Mouse (Mus musculus) testis, adult 2 months (tissue): ENCODE measurements around the gene Bmpr1a. TPM values are rescaled to one million over a fixed set of nuclear protein-coding genes. Genes with fewer than 3 reads are reported as not detected.

Experiments
- H3K27ac ChIP-seq: fragments of 200-500 bp; 2 replicates; pipeline ENCODE4 v1.5.1; 2012; ENCODE audit warnings: low read depth, low read length; ENCODE audit not compliant: control insufficient read depth, insufficient read depth
- H3K27me3 ChIP-seq: fragments of 200-500 bp; 2 replicates; pipeline ENCODE4 v1.6.1; 2012; ENCODE audit warnings: mild to moderate bottlenecking, low read length, moderate library complexity; ENCODE audit not compliant: control insufficient read depth, insufficient read depth
- H3K36me3 ChIP-seq: fragments of 200-500 bp; 2 replicates; pipeline ENCODE4 v1.6.1; 2012; ENCODE audit warnings: mild to moderate bottlenecking, low read length; ENCODE audit not compliant: control insufficient read depth, insufficient read depth
- H3K4me1 ChIP-seq: fragments of 200-500 bp; 2 replicates; pipeline ENCODE4 v1.6.1; 2012; ENCODE audit warnings: low read length; ENCODE audit not compliant: control insufficient read depth, insufficient read depth
- H3K4me3 ChIP-seq: fragments of 200-500 bp; 2 replicates; pipeline ENCODE4 v1.5.1; 2012; ENCODE audit warnings: low read depth, mild to moderate bottlenecking, low read length, moderate library complexity, mixed read lengths; ENCODE audit not compliant: control insufficient read depth
- CTCF ChIP-seq: fragments of 200-500 bp; IDR thresholded peaks from 2 replicates; pipeline ENCODE4 v1.5.1; 2012; ENCODE audit warnings: low read depth, mild to moderate bottlenecking, inconsistent platforms, low read length, moderate library complexity; ENCODE audit not compliant: control insufficient read depth, insufficient read depth, insufficient replicate concordance
- POLR2A ChIP-seq: fragments of 200-500 bp; IDR thresholded peaks from 2 replicates; pipeline ENCODE4 v1.6.1; 2012; ENCODE audit warnings: low read depth, mild to moderate bottlenecking, inconsistent platforms, low read length, moderate library complexity; ENCODE audit not compliant: control insufficient read depth
- polyA plus RNA-seq: library from polyadenylated mRNA; depleted of rRNA; stranded (reverse); fragments of >200 nt; gene quantifications from 2 replicates; pipeline ENCODE4 v1.2.3, GENCODE M21; 2012

Gene Bmpr1a
- polyA plus RNA-seq, 1 experiment, result 5.9 TPM

DNA sequence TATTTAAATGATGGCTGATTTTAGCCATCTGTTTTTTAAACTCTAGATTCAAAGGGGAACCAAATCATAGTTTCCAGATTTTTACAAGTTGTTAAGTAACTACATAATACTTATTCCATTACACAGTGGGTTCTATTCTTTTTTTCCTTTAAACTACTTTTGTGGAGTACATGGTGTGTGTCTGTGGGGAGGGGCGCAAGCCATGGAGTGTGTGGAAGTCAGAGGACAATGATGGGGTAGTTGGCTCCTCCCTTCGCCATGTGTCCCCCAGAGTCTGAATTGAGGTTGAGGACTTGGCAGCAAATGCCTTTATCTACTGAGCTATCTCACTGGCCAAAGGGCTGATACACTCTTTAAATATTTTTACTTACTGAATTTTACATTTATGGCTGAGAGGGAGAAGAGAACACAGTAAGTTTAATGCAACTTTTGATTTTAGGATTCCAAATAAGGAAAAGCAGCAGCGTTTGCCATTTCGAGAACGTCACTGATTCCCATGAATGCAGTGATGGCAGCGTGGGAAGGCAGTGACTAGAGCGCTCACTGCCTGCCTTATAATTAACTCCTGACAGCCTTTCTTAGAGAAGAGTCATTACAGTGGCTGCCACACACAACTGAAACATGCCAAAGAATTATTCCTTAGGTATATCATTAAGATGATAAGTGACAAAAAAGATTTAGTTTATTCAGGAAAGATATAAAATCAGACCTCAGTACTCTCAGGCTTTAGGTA, 90.8 kb downstream of the Bmpr1a start:
- no peaks in the 10 kb centered on the region for H3K27me3 ChIP-seq
- H3K4me3 ChIP-seq, result no peak overlapping the region
- no peak overlapping the region for H3K27ac ChIP-seq
- H3K4me1 ChIP-seq, result no peaks in the 10 kb centered on the region
- no peaks in the 10 kb centered on the region for H3K36me3 ChIP-seq
- TF ChIP-seq POLR2A (no peak), CTCF (no peak)

DNA sequence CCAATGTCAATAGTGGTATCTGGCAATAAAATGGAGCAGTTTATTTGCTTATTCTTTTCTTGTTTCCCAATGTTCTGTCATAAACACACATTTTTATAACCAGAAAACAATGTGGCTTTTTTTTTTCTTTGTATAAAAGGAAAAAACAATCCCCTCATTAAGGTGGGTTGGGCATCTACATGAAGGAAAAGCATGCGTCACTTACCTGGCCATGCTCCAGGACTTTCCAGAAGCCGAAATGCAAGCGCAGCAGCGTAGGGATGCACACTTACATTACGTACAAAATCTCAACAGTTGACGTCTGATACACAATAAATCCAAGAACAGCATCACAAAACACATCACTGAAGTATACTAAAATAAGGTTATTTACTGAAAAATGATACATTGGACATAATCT, 92.4 kb downstream of the Bmpr1a start:
- H3K27me3 ChIP-seq, result no peaks in the 10 kb centered on the region
- H3K36me3 ChIP-seq, result no peaks in the 10 kb centered on the region
- no peak overlapping the region for H3K4me3 ChIP-seq
- H3K4me1 ChIP-seq, result no peaks in the 10 kb centered on the region
- H3K27ac ChIP-seq, result no peak overlapping the region
- TF ChIP-seq CTCF (no peak), POLR2A (no peak)

DNA sequence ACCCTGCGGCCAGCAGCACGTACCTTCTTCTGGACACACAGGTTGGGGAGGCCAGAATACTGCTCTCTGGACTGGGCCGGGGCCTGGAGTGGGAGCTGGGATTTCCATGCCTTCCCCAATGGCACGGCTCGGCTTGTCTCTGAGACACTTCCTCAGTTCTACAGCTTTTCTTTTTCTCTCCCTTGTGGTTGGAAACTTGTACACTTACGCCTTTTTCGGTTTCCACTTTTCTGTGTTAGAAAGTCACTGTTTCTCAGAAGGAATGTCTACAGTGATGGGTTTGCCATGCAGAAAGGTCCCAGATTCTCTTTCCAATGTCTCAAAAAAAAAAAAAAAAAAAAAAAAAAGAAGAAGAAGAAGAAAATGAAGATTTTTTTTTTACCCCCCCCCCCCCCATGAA, 99.7 kb downstream of the Bmpr1a start:
- H3K27ac ChIP-seq, result no peak overlapping the region
- no peaks in the 10 kb centered on the region for H3K36me3 ChIP-seq
- no peak for TF ChIP-seq POLR2A
- TF ChIP-seq CTCF, result no peak
- no peaks in the 10 kb centered on the region for H3K27me3 ChIP-seq
- peaks cover 1% of the 10 kb centered on the region; the same call in 1 of the 2 replicates for H3K4me1 ChIP-seq
- no peak overlapping the region for H3K4me3 ChIP-seq

DNA sequence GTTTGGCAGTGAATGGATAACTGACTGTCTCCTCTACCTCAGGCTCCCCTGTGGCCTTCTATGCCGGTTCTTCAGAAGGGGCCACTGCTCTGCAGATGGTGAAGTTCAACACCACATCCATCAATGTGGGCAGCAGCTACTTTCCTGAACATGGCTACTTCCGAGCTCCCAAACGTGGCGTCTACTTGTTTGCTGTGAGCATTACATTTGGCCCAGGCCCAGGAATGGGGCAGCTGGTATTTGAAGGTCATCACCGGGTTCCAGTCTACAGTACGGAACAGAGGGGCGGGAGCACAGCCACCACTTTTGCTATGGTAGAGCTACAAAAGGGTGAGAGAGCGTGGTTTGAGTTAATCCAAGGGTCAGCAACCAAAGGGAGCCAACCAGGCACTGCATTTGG, 100.3 kb downstream of the Bmpr1a start:
- no peak overlapping the region for H3K27ac ChIP-seq
- TF ChIP-seq POLR2A, result no peak
- TF ChIP-seq CTCF, result no peak
- H3K27me3 ChIP-seq, result no peaks in the 10 kb centered on the region
- H3K4me1 ChIP-seq, result peaks cover 4% of the 10 kb centered on the region; the same call in 1 of the 2 replicates
- H3K36me3 ChIP-seq, result no peaks in the 10 kb centered on the region
- no peak overlapping the region for H3K4me3 ChIP-seq

DNA sequence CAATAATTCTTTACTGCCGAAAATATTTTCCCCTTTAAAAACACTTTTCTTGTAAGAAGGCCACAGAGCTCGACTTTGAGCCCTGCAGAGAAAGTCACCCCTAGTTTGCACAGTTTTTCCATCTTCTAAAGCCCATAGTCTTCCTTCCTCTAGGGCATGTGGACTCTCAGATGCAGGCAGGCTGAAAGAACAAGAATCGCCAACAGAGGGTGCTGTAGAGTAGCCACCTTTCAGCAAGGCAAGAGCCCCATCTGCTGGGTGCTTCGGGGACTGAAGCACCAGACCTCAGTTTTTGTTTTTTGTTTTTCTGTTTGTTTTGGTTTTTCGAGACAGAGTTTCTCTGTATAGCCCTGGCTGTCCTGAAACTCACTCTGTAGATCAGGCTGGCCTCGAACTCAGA, 102.0 kb downstream of the Bmpr1a start:
- Histone ChIP-seq H3K4me1 (peaks cover 4% of the 10 kb centered on the region; the same call in 1 of the 2 replicates), H3K36me3 (no peaks in the 10 kb centered on the region), H3K27me3 (no peaks in the 10 kb centered on the region), H3K4me3 (no peak overlapping the region), H3K27ac (no peak overlapping the region)
- no peak for TF ChIP-seq POLR2A
- TF ChIP-seq CTCF, result peak; percentile 86

DNA sequence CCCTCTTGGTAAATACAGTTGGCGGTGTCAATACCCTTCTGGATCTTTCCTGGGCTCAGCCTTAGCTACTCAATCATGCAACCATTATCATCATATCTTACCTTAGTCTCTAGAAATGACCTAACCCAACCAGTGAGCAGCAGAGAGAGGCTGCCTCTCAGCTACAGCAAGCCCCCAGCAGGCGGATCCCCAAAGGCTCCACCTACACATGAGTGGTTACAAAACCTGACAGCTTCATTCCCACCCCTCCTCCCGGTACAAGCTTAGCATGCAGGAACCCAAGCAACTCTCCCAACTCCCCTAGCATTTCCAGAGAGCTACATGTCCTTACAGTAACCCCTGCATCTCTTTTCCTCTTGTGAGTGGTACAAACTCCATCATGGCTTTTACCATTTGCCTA, 103.1 kb downstream of the Bmpr1a start:
- H3K36me3 ChIP-seq, result no peaks in the 10 kb centered on the region
- no peak overlapping the region for H3K4me3 ChIP-seq
- no peaks in the 10 kb centered on the region for H3K27me3 ChIP-seq
- TF ChIP-seq CTCF (no peak), POLR2A (no peak)
- H3K27ac ChIP-seq, result no peak overlapping the region
- peaks cover 4% of the 10 kb centered on the region; the same call in 1 of the 2 replicates for H3K4me1 ChIP-seq

DNA sequence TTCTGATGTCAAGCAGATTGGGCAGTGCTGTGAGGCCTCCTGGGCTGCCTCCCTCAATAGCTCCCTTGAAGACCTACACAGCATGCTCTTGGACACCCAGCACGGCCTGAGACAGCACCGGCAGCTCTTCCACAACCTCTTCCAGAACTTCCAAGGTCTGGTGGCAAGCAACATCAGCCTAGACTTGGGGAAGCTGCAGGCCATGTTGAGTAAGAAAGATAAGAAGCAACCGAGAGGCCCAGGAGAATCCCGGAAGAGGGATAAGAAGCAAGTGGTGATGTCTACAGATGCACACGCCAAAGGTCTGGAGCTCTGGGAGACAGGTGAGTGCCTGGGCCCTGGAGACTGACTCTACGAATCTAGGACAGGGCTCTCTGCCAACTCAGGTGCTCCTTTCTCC, 103.8 kb downstream of the Bmpr1a start:
- no peak overlapping the region for H3K27ac ChIP-seq
- H3K36me3 ChIP-seq, result no peaks in the 10 kb centered on the region
- no peaks in the 10 kb centered on the region for H3K27me3 ChIP-seq
- TF ChIP-seq CTCF (no peak), POLR2A (no peak)
- peaks cover 4% of the 10 kb centered on the region; the same call in 1 of the 2 replicates for H3K4me1 ChIP-seq
- H3K4me3 ChIP-seq, result no peak overlapping the region
